Comparison of ENCODE assay signal across 11 mouse cellular contexts in genomic region chr11:99127785-99128682, GRCm38 (mm10). TPM values are rescaled to one million over a fixed set of nuclear protein-coding genes. Genes with fewer than 3 reads are reported as not detected.
DNase-seq lines count a peak whose midpoint lies in the region; ATAC-seq and TF ChIP-seq lines count a peak whose summit lies in the region.
"Had no signal": no experiment of that assay in that cellular context is flagged by ENCODE, and none has a peak within 500 bp of the region (broad histone marks: within the 10 kb centered on the region; RNA-seq: fewer than 3 reads in every experiment).

No protein-coding gene starts in this region.

- 86% methylated on average over 18 of the region's 18 CpGs for WGBS in limb, embryonic 10.5 days

- H3K27ac ChIP-seq in layer of hippocampus, adult 2 months, result peak overlapping the region; percentile 76
- peak overlapping the region; percentile 78 for H3K27ac ChIP-seq in limb, embryonic 10.5 days

- peak; percentile 67 to 76 for DNase-seq in cerebellum, postnatal 10 days
- DNase-seq in cerebellum, adult 9-10 months, result no peak
- DNase-seq in layer of hippocampus, adult 2 months (ENCODE audit: low spot score in 2 of 2), result no peak
- DNase-seq in layer of hippocampus, postnatal 36 days, result no peak
- DNase-seq in limb, embryonic 10.5 days (ENCODE audit: low spot score), result no peak
- DNase-seq in right cerebral cortex, postnatal 14 days, result no peak
- no peak for DNase-seq in adrenal gland, postnatal 25 days
- DNase-seq: retina, postnatal 1 day had no signal

- H3K4me1 ChIP-seq in limb, embryonic 10.5 days, result peaks cover 91% of the 10 kb centered on the region

- TF ChIP-seq CTCF in layer of hippocampus, adult 2 months (conservative IDR thresholded peaks at IDR 0.05), result 0 out of 2 replicates have a peak, but pooled peaks have one; percentile 10

- peak; percentile 56 for ATAC-seq in megakaryocyte-erythroid progenitor cell, adult 5-6 weeks (replicated peaks; ENCODE audit: low FRiP score, low TSS enrichment, poor library complexity, severe bottlenecking)

- no peaks in the 10 kb centered on the region for H3K27me3 ChIP-seq in limb, embryonic 10.5 days (ENCODE audit: low read depth, poor library complexity, severe bottlenecking)

- H3K4me3 ChIP-seq in layer of hippocampus, adult 2 months, result no peak overlapping the region
- no peak overlapping the region for H3K4me3 ChIP-seq in limb, embryonic 10.5 days

- H3K9me3 ChIP-seq in limb, embryonic 10.5 days (replicated peaks), result no peaks in the 10 kb centered on the region

- H3K36me3 ChIP-seq in limb, embryonic 10.5 days, result no peaks in the 10 kb centered on the region

RNA-seq across cellular contexts. Expression of gene Ccr7, which starts 26.8 kb away (rescaled TPM):
- not detected for total RNA-seq in layer of hippocampus, adult 2 months (2021)
- total RNA-seq in layer of hippocampus, postnatal 36 days (2021), result not detected
- 0.82 and 1.3 TPM in 2 replicates for polyA plus RNA-seq in limb, embryonic 10.5 days (2016; fragmentation: Nextera tagmentation; extraction: Ambion mirVana)
- 0.47 TPM in 1 of 2 replicates, not detected in the other for total RNA-seq in megakaryocyte-erythroid progenitor cell, adult 5-6 weeks (2014; fragmentation: Nextera tagmentation)
- total RNA-seq in megakaryocyte-erythroid progenitor cell, adult 5-6 weeks (2017), result not detected in 2 replicates
- total RNA-seq in adrenal gland, postnatal 25 days (2021), result 0.21 TPM in 1 of 2 replicates, not detected in the other
- total RNA-seq: layer of hippocampus, adult 8-10 months; midbrain, postnatal 0 days had no signal
- polyA plus RNA-seq: midbrain, postnatal 0 days had no signal

RNA-seq across cellular contexts. Expression of gene Tns4, which starts 38.9 kb away (rescaled TPM):
- total RNA-seq in layer of hippocampus, adult 2 months (2021), result not detected
- total RNA-seq in layer of hippocampus, postnatal 36 days (2021), result not detected
- polyA plus RNA-seq in limb, embryonic 10.5 days (2016; fragmentation: Nextera tagmentation; extraction: Ambion mirVana), result 0.74 and 1.4 TPM in 2 replicates
- total RNA-seq in megakaryocyte-erythroid progenitor cell, adult 5-6 weeks (2014; fragmentation: Nextera tagmentation), result not detected in 2 replicates
- total RNA-seq in megakaryocyte-erythroid progenitor cell, adult 5-6 weeks (2017), result not detected in 2 replicates
- total RNA-seq in adrenal gland, postnatal 25 days (2021), result 0.12 TPM in 1 of 2 replicates, not detected in the other

Comparison
In these comparisons a context has a peak if more than half of its experiments do, and no peak if none do; other contexts are left out.
1. DNase-seq: peak in cerebellum, postnatal 10 days (2 of 2); none in cerebellum, adult 9-10 months (single experiment), layer of hippocampus, adult 2 months (0 of 2), layer of hippocampus, postnatal 36 days (0 of 2), limb, embryonic 10.5 days (single experiment), right cerebral cortex, postnatal 14 days (single experiment) and adrenal gland, postnatal 25 days (single experiment).